Mouse (Mus musculus): ENCODE results near the gene Plce1.

Plce1 gene

DNA sequence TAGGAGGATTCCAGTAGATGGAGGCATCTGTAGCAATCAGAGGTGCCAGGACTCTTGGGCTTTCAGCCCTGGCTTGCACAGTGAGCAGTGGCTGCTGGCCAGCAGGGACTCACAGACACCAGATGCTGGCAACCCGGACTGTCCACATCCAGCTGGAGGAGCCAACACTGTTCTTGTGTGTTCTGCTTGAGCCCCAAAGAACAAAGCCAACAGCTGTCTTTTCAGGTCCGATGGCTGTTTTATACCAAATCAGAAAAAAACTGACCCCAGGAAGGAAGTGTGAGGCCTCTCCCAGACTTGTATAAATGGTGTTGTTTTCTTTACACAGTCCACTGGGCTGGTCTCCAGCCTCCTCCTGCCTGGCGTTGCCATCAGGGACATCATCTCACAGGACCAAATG lies 158.9 kb downstream of the Plce1 start:
- DNase-seq (ENCODE audit: low read depth) = no peak

DNA sequence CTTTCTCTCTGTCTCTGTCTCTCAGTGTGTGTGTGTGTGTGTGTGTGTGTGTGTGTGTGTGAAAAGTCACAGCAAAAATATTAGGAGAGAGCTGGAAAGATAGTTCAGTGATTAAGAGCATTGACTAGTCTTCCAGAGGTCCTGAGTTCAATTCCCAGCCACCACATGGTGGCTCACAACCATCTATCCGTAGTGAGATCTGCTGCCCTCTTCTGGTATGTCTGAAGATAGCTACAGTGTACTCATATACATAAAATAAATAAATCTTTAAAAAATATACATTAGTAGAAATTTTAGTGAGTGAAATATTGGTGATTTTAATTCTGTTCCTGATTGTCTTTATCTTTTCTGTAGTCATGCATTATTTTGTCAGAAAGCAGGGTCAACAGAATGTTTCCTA lies 161.6 kb downstream of the Plce1 start:
- peak; percentile 42 for DNase-seq (ENCODE audit: low read depth)

DNA sequence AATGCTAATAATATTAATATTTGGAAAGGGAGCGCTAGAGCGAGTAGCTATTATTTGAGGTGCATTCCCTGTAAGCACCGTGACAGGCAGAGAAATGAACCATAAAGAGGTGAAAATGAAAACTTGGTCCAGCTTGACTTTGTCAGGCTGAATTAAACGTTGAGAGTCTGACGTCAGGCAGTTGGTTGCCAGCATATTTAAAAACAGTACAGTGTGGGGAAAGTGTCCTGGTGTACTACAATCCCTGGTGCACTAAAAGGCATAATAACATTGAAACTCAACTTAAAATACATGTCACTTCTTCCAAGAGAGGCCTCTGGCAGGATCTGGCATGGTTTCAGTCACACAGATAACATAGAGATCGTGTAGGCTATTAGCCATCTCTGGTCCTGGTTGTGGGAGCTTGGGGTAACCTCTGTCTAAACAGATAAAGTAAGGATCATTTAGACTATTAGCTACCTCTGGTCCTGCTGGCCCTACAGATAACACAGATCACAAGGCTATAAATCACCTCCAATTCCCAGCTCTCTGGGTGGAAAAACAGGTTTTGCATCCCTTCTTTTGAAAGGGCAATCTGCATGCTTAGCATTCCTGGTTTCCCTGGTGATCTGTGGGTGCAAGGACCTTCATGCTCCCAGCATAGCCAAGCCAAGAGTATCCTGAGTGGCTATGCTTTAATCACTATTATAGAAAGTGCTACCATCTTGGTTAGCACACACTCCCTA lies 164.1 kb downstream of the Plce1 start:
- no peak for DNase-seq (ENCODE audit: low read depth)

DNA sequence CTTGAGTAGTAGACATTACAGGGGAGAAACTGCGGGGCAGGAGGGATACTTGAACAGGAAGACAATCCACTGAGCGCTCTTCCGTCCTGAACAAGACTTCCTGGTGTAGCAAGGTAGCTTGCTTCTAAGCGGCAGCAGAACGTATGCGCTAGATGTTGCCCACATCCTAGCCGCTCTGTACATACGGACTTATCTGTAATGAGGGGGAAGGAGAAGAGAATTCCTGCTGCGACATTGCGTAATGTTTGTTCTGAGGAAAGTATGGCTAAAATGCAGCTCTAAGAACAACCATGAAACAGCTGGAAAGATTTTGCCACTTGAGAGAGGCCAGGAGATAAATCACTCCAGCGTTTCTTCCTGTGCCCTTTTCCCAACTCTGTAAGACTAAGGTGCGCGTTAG lies 177.1 kb downstream of the Plce1 start:
- DNase-seq (ENCODE audit: low read depth) = no peak

DNA sequence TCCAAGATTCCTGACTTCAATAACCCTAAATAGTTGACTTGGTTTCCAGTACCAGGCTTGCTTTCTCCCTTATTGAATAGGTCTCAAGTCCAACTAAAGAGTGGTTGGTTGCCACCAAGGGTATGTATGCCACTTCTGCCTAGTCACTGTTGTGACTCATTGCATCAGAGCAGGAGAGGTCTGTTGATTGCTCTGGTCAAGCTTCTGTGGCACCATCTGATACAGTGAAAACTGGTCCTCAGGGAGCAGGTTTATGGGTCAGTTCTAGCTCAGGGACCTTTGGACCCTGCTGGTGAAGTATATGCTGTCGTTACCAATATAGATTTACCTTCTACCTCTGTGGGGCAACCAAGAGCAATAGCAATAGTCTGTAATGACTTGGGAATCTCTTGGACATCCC lies 184.5 kb downstream of the Plce1 start:
- DNase-seq (ENCODE audit: low read depth) = no peak

DNA sequence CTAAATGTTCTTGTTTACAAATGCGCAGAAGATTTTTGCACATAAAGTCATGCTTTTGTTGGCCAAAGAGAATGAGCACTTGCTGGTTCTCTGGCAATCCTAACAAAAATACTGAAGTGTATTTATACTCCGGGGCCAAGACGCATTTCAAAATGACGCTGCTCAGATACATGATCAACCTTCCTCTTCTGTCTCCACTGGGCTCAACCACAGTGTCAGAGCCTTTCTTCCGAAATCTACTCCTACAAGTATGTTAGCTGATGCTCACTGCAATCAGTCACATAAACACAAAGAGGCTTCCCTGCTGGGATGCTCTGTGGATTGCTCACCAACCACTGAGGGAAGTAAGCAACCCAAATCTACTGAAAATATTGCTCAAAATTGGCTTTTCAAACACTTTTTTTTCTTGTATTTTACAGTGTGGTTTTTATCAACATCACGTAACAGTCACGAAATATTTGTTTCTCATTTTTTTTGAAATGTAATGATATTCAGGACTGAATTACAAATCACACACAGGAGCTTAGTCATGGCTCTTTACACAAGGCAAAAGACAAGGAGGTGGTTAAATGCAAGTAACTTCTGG lies 191.2 kb downstream of the Plce1 start:
- peak; percentile 9 for DNase-seq (ENCODE audit: low read depth)

DNA sequence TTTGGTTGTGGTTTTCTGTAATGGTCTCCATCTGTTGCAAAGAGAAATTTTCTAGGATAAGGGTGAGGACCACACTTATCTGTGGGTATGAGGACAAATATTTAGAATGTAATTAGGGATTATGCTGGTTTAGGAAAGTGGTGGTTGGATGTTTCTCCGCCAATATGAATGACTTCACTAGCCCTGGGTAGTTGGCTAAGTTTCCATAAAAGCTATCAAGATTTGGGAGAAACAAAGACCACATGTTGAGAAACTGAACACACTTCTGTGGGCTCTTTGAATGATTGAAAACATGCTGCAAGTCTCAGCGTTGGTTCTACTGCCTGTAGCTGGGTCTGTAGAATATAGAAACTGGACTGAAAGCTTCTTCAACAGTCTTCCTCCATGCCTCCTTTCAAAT lies 193.0 kb downstream of the Plce1 start:
- DNase-seq (ENCODE audit: low read depth) = no peak

DNA sequence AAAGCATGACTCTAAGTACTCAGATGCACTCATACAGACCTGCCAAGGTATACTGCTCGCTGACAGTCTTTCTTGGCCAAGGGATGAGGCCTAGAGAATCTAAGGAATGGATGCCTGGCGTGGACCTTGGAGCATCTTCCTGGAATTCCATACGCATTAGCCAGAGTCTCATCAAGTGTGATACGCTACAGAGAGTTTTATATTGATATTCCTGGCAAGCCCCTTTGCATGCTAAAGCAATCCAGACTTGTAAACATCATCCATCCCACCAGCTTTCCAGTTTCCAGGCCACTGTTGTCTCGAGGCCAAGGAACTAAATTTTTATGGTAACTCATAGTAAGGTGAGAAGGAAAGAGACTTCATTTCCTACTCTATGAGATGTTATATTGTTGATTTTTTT lies 197.7 kb downstream of the Plce1 start:
- DNase-seq (ENCODE audit: low read depth) = no peak

DNA sequence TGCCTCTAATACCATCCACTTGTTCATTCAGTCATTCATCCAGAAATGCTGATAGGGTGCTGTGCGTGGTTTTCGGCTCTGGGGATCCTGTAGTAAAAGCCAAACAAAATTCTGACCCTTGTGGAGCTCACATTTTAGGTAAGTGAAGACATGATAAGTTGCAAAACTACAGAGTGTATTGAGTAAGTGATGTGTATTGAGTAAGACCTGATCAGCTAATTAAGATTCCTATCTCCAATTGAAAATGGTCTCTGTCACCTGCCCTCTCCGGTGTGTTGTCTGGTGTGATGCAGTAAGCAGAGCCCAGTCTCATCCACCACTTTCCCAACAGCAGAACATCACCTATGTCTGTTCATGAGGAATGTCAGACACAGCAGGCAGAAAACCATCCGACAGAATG lies 198.6 kb downstream of the Plce1 start:
- DNase-seq (ENCODE audit: low read depth) = no peak

DNA sequence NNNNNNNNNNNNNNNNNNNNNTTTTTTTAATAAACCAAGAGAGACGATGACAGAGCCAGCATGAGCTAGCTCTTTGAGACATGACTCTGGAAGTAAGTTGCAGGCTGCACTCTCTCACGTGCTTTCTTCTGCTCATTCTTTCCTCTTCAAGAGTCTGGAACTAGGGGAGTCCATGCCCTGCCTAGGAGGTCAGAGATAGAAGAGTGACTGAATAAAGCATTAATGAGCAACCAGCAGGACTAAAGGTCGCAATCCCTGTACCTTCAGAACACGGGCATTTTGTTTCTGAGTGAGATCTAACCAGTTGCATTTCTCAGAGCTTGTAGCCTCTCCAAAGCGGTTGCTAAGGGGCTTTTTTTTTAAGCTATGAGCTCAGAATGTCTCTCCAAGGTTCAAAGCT lies 206.4 kb downstream of the Plce1 start:
- no peak for DNase-seq (ENCODE audit: low read depth)

DNA sequence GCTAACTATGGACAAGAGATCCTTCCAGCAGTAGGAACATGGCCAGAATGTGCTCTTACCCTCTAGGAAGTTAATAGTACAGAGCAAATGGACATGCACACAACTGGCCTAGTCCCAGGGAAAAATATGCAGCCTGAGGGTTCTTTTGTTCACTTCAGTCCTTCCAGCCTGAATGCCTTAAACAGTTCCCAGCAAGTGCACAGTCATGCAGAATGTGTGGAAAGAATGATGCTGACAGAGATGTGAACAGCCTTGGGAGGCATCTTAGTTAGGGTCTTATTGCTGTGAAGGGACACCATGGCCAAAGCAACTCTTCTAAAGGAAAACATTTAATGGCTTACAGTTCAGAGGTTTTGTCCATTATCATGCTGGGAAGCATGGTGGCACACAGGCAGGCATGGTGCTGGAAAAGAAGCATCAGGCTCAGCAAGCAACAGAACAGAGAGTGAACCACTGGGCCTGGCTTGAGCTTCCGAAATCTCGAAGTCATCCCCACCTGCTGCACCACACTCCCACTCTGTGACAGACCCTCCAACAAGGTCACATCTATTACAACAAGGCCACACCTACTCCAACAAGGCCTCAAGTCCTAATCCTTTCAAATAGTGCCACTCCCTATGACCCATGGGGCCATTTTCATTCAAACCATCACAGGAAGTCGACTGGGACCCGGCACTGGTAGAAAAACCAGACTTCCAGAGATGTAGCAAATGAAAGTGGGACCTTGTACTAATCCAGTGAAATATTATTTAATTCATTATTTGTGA lies 208.0 kb downstream of the Plce1 start:
- no peak for DNase-seq (ENCODE audit: low read depth)

DNA sequence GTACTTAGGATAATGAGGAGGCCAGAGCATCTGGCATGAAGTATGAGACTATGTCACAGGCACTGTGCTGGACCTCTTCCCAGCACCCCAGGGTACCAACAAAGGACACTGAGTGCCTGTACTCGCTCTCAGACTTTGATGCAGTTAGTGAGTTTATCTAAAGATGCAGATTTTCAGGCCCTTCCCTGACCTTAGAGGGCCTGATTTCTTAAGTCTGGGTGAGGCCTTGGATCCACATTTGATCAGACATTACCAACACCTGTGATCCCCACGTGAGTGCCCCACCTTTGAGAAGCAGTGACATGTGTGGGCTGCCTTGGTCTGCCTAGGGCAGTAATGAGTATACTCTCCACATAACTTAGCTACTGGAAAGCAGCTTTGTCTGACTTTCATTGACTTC lies 209.4 kb downstream of the Plce1 start:
- DNase-seq (ENCODE audit: low read depth) = no peak

DNA sequence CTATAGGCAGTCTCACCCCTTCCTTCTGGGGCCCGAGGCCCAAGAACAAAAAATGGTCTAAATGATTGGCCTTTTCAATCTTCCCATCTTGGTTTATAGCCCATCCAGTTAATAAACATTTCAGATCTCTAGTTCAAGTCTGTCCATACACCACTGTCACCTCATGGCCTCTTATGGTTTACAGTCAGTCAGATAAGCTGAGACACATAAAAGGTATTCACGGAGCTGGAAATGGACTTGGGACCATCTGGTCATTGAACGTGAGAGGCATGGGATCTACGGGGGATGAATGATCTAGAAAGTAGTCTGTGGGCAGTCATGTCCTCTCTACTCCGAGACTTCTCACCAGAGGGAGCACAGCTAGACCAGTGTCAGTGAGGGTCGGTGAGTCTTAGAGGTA lies 210.6 kb downstream of the Plce1 start:
- DNase-seq (ENCODE audit: low read depth) = no peak

DNA sequence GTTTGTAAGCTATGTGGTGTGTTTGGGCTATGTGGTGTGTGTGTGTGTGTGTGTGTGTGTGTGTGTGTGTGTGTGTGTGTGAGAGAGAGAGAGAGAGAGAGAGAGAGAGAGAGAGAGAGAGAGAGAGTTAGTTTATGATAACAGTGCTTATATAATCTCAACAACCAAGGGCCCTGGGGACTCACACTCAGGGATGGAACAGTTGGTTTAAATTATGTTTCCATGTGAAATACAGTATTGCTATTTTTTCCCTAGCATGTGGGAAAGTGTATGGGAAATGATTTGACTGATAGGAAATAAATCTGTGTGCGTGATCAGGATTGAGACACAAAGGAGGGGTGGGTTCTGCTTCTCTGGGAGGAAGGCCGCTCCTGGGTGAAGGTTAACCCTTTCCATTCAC lies 212.4 kb downstream of the Plce1 start:
- DNase-seq (ENCODE audit: low read depth) = peak; percentile 54

DNA sequence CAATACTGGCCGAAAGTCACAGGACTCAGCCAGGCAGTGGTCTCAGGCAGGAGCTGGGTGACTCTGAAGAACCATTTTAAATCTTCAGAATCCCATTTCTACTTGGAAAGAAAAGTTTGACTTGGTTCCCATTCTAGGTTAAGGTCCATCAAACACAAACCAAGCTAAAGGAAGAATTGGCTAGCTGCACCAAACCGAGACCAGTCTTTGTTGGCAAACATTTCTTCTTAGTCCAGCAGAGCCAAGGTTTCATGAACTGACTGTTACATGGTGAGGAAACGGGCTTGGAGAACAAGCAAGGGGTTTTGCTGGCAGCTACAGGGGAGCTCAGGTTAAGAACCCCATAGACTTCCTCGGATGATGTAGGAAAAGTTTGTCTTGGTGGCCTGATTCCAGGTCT lies 212.9 kb downstream of the Plce1 start:
- DNase-seq (ENCODE audit: low read depth) = peak; percentile 16

DNA sequence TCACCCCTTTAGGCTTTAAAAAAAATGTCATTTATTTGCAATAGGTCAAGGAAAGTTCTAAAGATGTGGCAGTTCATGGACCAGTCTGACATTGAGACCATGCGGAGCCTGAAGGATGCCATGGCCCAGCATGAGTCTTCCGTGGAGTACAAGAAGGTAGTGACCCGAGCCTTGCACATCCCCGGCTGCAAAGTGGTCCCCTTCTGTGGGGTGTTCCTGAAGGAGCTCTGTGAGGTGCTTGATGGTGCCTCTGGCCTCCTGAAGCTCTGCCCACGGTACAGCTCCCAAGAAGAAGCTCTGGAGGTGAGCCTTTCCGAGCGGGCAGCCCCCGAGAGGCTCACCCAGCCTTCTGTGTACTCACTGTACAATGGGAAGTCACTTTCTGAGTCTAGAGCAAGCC lies 220.9 kb downstream of the Plce1 start:
- no peak for DNase-seq (ENCODE audit: low read depth)

DNA sequence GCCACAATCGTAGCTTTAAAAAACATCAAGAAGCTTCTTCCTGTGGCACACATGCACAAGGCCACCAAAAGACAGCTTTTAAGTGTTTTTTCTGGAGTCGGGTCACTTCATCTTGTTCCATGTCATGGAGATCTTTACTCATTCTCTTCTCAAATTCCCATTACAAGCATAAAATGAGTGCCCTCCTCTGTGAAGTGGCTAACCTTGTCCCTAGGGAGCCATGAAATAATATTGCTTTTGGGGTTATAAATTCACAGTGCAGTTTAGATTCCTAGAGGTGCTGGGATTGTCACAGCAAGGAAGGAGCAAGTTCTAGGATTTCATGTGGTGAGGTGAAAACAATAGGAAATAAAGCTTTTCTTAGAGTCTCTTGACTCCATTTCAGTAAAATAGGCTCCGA lies 223.8 kb downstream of the Plce1 start:
- no peak for DNase-seq (ENCODE audit: low read depth)

DNA sequence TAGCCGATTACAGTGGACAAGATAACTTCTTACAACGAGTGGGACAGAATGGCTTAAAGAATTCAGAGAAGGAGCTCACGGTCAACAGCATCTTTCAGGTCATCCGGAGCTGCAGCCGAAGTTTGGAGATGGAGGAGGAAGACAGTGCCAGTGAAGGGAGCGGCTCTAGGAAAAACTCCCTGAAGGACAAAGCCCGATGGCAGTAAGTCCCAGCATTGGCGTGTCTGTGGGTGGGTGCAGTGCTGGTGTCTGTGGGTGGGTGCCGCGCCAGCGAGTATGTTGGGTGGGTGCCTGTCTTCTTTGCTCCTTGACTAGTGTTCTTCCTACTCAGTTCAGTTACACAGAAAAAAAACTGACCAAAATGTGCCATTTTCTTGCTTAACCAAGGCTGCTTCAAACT lies 224.3 kb downstream of the Plce1 start:
- no peak for DNase-seq (ENCODE audit: low read depth)

DNA sequence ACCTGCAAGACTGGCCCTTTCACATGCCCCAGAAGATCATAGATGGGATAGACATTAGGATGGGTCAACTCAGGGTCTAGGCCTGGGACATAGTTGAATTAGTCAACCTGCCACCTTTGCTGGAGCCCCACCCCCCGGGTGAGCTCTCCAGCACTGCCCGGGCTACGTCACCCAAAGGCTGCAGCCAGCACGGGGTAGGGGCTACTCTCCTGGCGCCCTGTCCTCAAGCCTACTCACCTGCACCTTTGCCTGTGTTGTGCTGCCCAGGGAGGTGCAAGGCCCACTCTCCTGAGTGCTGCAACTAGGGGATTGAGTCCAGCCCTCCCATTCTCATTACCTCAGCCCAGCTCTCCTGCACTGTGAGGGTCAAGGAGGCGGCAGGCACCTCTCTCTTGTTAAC lies 225.5 kb downstream of the Plce1 start:
- DNase-seq (ENCODE audit: low read depth) = no peak

DNA sequence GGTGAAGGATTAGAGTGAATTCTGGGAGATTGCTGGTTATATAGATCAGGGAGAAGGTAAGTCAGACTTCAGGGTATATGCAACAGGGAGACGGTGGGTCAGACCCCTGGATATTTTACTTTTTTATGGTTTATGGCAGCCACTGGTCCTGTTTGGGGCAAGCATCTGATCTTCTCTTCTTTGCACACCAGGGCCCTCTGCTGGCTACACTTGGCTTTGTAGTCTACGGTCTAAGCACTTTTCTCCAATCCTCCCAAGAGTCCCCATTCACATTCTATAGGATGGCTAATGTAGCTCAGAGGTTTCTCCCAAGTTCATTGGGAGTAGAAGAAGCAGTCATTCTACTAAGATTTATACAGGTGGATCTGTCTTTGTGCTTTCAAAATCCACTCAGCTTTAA lies 228.5 kb downstream of the Plce1 start:
- DNase-seq (ENCODE audit: low read depth) = peak; percentile 43

DNA sequence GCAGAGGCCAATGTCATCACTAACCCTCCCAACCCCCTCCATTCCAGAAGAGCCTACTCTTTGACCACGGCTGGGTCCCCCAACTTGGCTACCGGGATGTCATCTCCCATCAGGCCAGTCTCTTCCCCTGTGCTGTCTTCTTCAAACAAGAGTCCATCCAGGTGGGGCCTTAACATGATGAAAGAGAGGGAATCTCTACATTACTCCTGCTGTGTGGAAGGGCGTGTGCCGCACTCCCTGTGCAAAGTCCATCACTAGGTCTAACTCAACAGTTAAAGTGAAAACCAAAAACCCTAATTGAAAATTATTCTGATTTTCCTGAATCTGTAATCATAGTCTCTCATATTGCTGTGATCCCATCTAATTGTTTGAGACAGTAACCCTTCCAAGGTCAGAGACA lies 240.9 kb downstream of the Plce1 start:
- DNase-seq (ENCODE audit: low read depth) = no peak

DNA sequence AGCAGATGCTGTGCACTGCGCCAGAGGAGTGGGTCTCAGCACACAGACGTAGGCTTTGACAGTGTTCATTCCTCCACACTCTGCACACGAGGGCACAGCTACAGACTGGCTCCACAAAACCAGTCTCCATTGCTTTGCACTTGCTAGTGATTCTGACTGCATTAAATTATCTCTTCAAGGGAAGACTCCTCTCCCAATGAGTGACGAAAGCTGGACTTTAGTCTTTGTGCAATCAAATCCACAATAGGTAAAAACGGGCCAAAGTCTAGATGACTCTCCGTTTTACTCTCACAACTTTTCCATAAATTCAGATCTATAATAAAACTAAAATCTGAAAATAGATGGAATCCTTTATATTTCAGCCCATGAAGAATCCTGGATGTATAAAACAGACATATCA lies 242.1 kb downstream of the Plce1 start:
- DNase-seq (ENCODE audit: low read depth) = no peak

DNA sequence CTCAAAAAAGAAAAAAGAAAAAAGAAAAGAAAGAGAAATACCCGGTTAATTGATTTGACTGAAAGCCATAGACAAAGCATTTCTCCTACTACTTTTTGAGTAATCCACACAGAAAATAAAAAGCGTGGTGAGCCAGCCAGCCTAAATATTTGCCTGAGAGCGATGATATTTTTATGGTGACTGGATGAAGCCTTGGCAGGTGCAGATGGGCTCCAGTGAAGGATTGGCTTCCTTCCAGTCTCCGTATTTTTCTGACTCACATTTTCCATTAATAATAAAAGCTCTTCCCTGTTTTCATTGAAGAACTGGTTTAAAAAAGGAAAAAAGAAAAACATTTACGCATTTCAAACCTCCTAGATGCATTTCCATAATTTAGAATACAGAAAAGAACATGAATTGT lies 243.1 kb downstream of the Plce1 start:
- peak; percentile 71 for DNase-seq (ENCODE audit: low read depth)

DNA sequence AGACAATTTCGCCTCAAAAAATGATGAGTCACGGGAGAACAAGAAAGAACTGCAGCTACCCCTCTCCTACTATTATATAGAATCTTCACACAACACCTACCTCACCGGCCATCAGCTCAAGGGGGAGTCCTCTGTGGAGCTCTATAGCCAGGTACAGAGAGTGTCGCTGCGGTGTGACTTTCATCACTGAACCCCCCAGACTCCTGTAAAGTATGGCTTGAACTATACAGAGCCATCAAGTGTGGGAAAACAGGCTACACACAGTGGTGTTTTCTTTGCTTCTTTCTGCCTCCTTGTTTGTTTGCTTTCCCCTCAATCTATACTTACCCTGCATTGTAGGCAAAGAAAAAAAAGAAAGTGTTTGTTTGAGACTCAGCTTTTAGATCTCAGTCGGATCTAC lies 247.9 kb downstream of the Plce1 start:
- no peak for DNase-seq (ENCODE audit: low read depth)

Measured in NIH3T3 (cell line).